Mouse (Mus musculus) MEL (cell line): Measurements from ENCODE around the gene Ust. TPM values are rescaled to one million over a fixed set of nuclear protein-coding genes. Genes with fewer than 3 reads are reported as not detected.

Experiments used
- DNase-seq: peaks from one replicate; pipeline ENCODE4 v3.0.0; 2011; ENCODE audit warnings: low read depth, low spot score
- H3K27ac ChIP-seq: 2 replicates; pipeline ENCODE4 v1.5.1; 2012; ENCODE audit warnings: low read depth, mild to moderate bottlenecking, control low read depth, low read length, moderate library complexity; ENCODE audit not compliant: control insufficient read depth
- H3K27me3 ChIP-seq, 2 experiments: fragments of 150-350 bp in 1 of 2; sonication (generic) in 1 of 2; 2 replicates each; pipeline ENCODE4 v1.6.1; 2012; ENCODE audit warnings: low read length in 2 of 2, mild to moderate bottlenecking in 2 of 2, improper control_type of control experiment in 1 of 2, moderate library complexity in 1 of 2; ENCODE audit not compliant: insufficient read depth in 2 of 2, control insufficient read depth in 1 of 2
- H3K36me3 ChIP-seq, 2 experiments: 2 replicates each; pipeline ENCODE4 v1.6.1; 2012 to 2014; ENCODE audit warnings: low read length in 2 of 2, improper control_type of control experiment in 1 of 2, inconsistent platforms in 1 of 2, mild to moderate bottlenecking in 1 of 2; ENCODE audit not compliant: insufficient read depth in 2 of 2, control insufficient read depth in 1 of 2
- H3K4me1 ChIP-seq, 2 experiments: fragments of 150-350 bp in 1 of 2; sonication (generic) in 1 of 2; 2 replicates each; pipeline ENCODE4 v1.6.1; 2012; ENCODE audit warnings: low read length in 2 of 2, improper control_type of control experiment in 1 of 2, mild to moderate bottlenecking in 1 of 2; ENCODE audit not compliant: insufficient read depth in 2 of 2, control insufficient read depth in 1 of 2
- H3K4me3 ChIP-seq, 2 experiments: fragments of 150-350 bp in 1 of 2; sonication (generic) in 1 of 2; 2 replicates each; pipeline ENCODE4 v1.5.1; 2012; ENCODE audit warnings: low read depth in 2 of 2, low read length in 2 of 2, mild to moderate bottlenecking in 2 of 2, moderate library complexity in 2 of 2, control low read depth in 1 of 2, improper control_type of control experiment in 1 of 2; ENCODE audit not compliant: control insufficient read depth in 1 of 2, insufficient read depth in 1 of 2
- H3K79me2 ChIP-seq: 2 replicates; pipeline ENCODE4 v1.6.1; 2012; ENCODE audit warnings: mild to moderate bottlenecking, low read length, moderate library complexity; ENCODE audit not compliant: control insufficient read depth, poor library complexity, insufficient read depth
- H3K9ac ChIP-seq: 2 replicates; pipeline ENCODE4 v1.6.1; 2012; ENCODE audit warnings: low read depth, mild to moderate bottlenecking, control low read depth, low read length, moderate library complexity; ENCODE audit not compliant: control insufficient read depth, poor library complexity, severe bottlenecking
- H3K9me3 ChIP-seq: fragments of 150-350 bp; sonication (generic); replicated peaks from 2 replicates; pipeline ENCODE4 v1.6.1; 2012; ENCODE audit warnings: mild to moderate bottlenecking, low read length, improper control_type of control experiment, moderate library complexity; ENCODE audit not compliant: insufficient read depth
- CHD2 ChIP-seq: IDR thresholded peaks from 2 replicates; pipeline ENCODE4 v1.6.1; 2011; ENCODE audit warnings: low read length, improper control_type of control experiment
- GABPA ChIP-seq: IDR thresholded peaks from 2 replicates; pipeline ENCODE4 v1.6.1; 2012; ENCODE audit warnings: low read depth, mild to moderate bottlenecking, inconsistent platforms, low read length, improper control_type of control experiment, moderate library complexity
- GATA1 ChIP-seq: IDR thresholded peaks from 2 replicates; pipeline ENCODE4 v1.6.1; 2011; ENCODE audit warnings: low read depth, low read length, improper control_type of control experiment
- KAT2A ChIP-seq: conservative IDR thresholded peaks from 2 replicates; pipeline ENCODE4 v1.6.1; 2012; ENCODE audit warnings: low read depth, low read length, improper control_type of control experiment, inconsistent platforms
- MAX ChIP-seq: IDR thresholded peaks from 2 replicates; pipeline ENCODE4 v1.6.1; 2011; ENCODE audit warnings: low read length, improper control_type of control experiment
- MYB ChIP-seq: IDR thresholded peaks from 2 replicates; pipeline ENCODE4 v1.6.1; 2011; ENCODE audit warnings: mild to moderate bottlenecking, low read depth, low read length, improper control_type of control experiment
- MYC ChIP-seq: IDR thresholded peaks from 2 replicates; pipeline ENCODE4 v1.6.1; 2011; ENCODE audit warnings: low read depth, mild to moderate bottlenecking, low read length, improper control_type of control experiment, moderate library complexity
- NELFE ChIP-seq: IDR thresholded peaks from 2 replicates; pipeline ENCODE4 v1.6.1; 2011; ENCODE audit warnings: low read depth, low read length, improper control_type of control experiment
- NRF1 ChIP-seq: IDR thresholded peaks from 2 replicates; pipeline ENCODE4 v1.6.1; 2014; ENCODE audit warnings: low read depth, mild to moderate bottlenecking, inconsistent platforms, low read length, improper control_type of control experiment, moderate library complexity; ENCODE audit not compliant: poor library complexity, insufficient read depth, severe bottlenecking
- POLR2AphosphoS2 ChIP-seq: IDR thresholded peaks from 2 replicates; pipeline ENCODE4 v1.6.1; 2011; ENCODE audit warnings: low read length, improper control_type of control experiment
- POLR2AphosphoS5 ChIP-seq: IDR thresholded peaks from 2 replicates; pipeline ENCODE4 v1.6.1; 2012; ENCODE audit warnings: low read depth, borderline replicate concordance, mild to moderate bottlenecking, inconsistent platforms, low read length, moderate library complexity, mixed read lengths
- SIN3A ChIP-seq: IDR thresholded peaks from 2 replicates; pipeline ENCODE4 v1.6.1; 2012; ENCODE audit warnings: low read length, improper control_type of control experiment, inconsistent platforms
- SMC3 ChIP-seq: IDR thresholded peaks from 2 replicates; pipeline ENCODE4 v1.6.1; 2011; ENCODE audit warnings: low read depth, low read length, improper control_type of control experiment
- TAL1 ChIP-seq: IDR thresholded peaks from 2 replicates; pipeline ENCODE4 v1.6.1; 2012; ENCODE audit warnings: mild to moderate bottlenecking, inconsistent platforms, low read length, moderate library complexity, mixed read lengths
- TCF12 ChIP-seq: IDR thresholded peaks from 2 replicates; pipeline ENCODE4 v1.6.1; 2014; ENCODE audit warnings: low read depth, mild to moderate bottlenecking, inconsistent platforms, low read length, improper control_type of control experiment, moderate library complexity
- UBTF ChIP-seq: IDR thresholded peaks from 2 replicates; pipeline ENCODE4 v1.6.1; 2012; ENCODE audit warnings: low read depth, mild to moderate bottlenecking, inconsistent platforms, low read length, improper control_type of control experiment, moderate library complexity, borderline replicate concordance; ENCODE audit not compliant: insufficient read depth
- USF1 ChIP-seq: IDR thresholded peaks from 2 replicates; pipeline ENCODE4 v1.6.1; 2014; ENCODE audit warnings: low read depth, mild to moderate bottlenecking, inconsistent platforms, low read length, improper control_type of control experiment, moderate library complexity
- ZC3H11A ChIP-seq: IDR thresholded peaks from 2 replicates; pipeline ENCODE4 v1.6.1; 2012; ENCODE audit warnings: low read depth, mild to moderate bottlenecking, inconsistent platforms, low read length, improper control_type of control experiment
- ZKSCAN1 ChIP-seq: IDR thresholded peaks from 2 replicates; pipeline ENCODE4 v1.6.1; 2012; ENCODE audit warnings: low read depth, mild to moderate bottlenecking, inconsistent platforms, low read length, improper control_type of control experiment, moderate library complexity
- ZMIZ1 ChIP-seq: IDR thresholded peaks from 2 replicates; pipeline ENCODE4 v1.6.1; 2012; ENCODE audit warnings: low read depth, mild to moderate bottlenecking, inconsistent platforms, low read length, improper control_type of control experiment, moderate library complexity
- polyA plus RNA-seq, 2 experiments: library from polyadenylated mRNA; stranded (reverse) in 1 of 2; unstranded in 1 of 2; fragments of >175 nt in 1 of 2; fragments of >200 nt in 1 of 2; gene quantifications; 2 replicates each; pipeline versions ENCODE4 v1.2.1 to v1.2.4; 2012; ENCODE audit warnings: low replicate concordance in 2 of 2, low read depth in 1 of 2; ENCODE audit not compliant: insufficient read length in 2 of 2, insufficient read depth in 1 of 2, missing spikeins in 1 of 2
- total RNA-seq: library from RNA; depleted of rRNA; stranded (reverse); fragments of 300-350 nt; gene quantifications from 2 replicates; pipeline ENCODE4 v1.2.3, GENCODE M21; 2012

The Ust gene
- total and polyA plus RNA-seq, 3 experiments: not detected

DNA sequence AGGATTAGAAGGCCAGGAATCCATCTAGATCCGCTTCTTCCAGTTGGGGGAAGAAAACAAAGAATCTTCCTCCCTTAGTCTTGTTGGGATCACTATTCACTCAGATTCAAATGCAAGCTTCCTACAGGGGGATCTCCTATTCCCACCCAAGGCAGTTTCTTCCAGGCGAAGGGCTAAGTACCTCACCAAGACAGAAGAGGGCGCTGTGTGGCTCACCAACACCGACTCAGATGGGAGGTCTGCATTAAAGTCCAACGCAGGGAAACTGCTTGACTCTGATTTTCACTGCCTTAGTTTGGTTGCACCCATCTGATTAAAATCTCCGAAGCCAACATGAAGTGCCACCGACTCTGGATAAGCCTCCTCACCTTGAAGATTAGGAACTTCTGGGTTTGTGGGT, 10.5 kb upstream of the Ust start:
- H3K4me3 ChIP-seq: no peak overlapping the region
- H3K27ac ChIP-seq: no peak overlapping the region
- no peak for TF ChIP-seq MYC
- no peak for TF ChIP-seq POLR2AphosphoS5
- TF ChIP-seq UBTF: no peak
- TF ChIP-seq SMC3: no peak
- no peak for TF ChIP-seq POLR2AphosphoS2
- no peak for TF ChIP-seq CHD2
- TF ChIP-seq ZC3H11A: no peak
- no peak for TF ChIP-seq GATA1
- DNase-seq: no peak
- no peaks in the 10 kb centered on the region for H3K36me3 ChIP-seq
- no peaks in the 10 kb centered on the region for H3K79me2 ChIP-seq
- H3K4me1 ChIP-seq: no peaks in the 10 kb centered on the region
- no peaks in the 10 kb centered on the region for H3K27me3 ChIP-seq
- H3K9ac ChIP-seq: no peak overlapping the region
- no peaks in the 10 kb centered on the region for H3K9me3 ChIP-seq

DNA sequence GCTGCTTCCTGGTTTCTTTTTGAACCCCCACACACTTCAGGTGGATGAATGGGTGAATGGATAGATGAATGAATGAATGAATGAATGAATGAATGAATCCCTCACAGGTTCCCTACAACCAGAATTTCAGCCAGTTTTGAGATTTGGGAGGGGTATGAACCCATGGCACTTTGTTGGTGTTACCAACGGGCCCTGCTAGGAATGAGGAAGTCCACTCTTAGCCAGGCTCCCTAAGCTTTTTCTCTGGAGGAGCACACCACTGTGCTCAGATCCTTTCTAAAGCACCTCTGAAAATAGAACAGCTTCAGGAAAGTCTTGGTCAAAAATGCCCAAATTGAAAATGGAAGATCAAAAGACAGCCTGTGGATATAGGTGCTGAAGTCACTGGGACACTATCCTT, 6.7 kb upstream of the Ust start:
- no peaks in the 10 kb centered on the region for H3K36me3 ChIP-seq
- H3K4me1 ChIP-seq: no peaks in the 10 kb centered on the region
- no peaks in the 10 kb centered on the region for H3K9me3 ChIP-seq
- no peak for TF ChIP-seq NELFE
- no peak for TF ChIP-seq KAT2A
- TF ChIP-seq NRF1: no peak
- TF ChIP-seq TCF12: no peak
- no peak for TF ChIP-seq MAX
- TF ChIP-seq GABPA: no peak
- no peak for TF ChIP-seq SIN3A
- no peak overlapping the region for H3K27ac ChIP-seq
- no peaks in the 10 kb centered on the region for H3K79me2 ChIP-seq
- no peaks in the 10 kb centered on the region for H3K27me3 ChIP-seq
- no peak overlapping the region for H3K4me3 ChIP-seq
- H3K9ac ChIP-seq: no peak overlapping the region
- DNase-seq: no peak

DNA sequence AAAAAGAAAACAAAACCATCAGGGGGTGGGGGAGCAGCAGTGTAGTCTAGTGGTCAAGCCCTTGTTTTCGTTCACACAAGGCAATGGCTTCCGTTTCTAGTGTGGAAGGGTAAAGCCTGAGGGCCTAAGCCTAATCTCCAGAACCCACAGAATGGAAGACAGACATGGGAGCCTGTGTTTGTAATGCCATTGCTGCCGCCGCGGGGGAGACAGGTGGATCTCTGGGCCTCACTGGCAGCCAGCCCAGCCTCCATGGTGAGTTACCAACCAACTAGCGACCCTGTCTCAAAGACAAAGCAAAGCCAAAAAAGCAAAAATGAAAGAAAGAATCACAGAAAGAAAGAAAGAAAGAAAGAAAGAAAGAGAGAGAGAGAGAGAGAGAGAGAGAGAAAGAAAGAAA, 2.9 kb upstream of the Ust start:
- Histone ChIP-seq H3K4me1 (no peaks in the 10 kb centered on the region), H3K9ac (no peak overlapping the region), H3K27ac (no peak overlapping the region), H3K27me3 (no peaks in the 10 kb centered on the region), H3K79me2 (no peaks in the 10 kb centered on the region), H3K9me3 (no peaks in the 10 kb centered on the region), H3K4me3 (no peak overlapping the region), H3K36me3 (no peaks in the 10 kb centered on the region)
- no peak for TF ChIP-seq GABPA
- no peak for TF ChIP-seq MYB
- TF ChIP-seq POLR2AphosphoS5: no peak
- no peak for TF ChIP-seq ZKSCAN1
- no peak for TF ChIP-seq TAL1
- no peak for TF ChIP-seq USF1
- no peak for TF ChIP-seq ZMIZ1
- TF ChIP-seq, all 39 proteins: peak for 0
- DNase-seq: no peak
